Mouse (Mus musculus): Measurements from ENCODE around the gene Samd4. TPM values are rescaled to one million over a fixed set of nuclear protein-coding genes. Genes with fewer than 3 reads are reported as not detected.

Samd4 gene
- polyA plus RNA-seq, 1 experiment from 2014 or later: 5.0 TPM

DNA sequence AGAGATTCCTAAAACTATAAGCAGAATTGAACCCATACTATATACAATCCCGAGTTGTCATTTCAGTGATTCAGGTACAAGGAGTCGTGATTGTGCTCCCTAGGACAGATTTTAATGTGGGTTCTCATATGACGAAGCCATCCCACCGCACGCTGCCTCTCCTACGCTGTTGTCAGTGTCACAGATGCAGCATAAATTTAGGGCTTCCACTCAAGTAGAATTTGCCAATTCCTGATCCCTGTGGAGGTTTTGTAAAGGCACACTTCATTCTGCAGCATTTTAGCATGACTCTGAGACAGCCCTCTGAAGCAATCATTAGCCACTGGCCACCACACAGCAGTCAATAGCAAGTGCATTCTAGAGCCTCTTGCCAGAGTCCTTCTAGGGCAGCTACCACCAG lies 166.4 kb downstream of the Samd4 start:
- WGBS: 96% methylated on average over 6 of the region's 6 CpGs
- no peak for ATAC-seq

GRCm38 (mm10) chr14:47051743-47052610 lies 169.3 kb downstream of the Samd4 start:
- ATAC-seq: no peak
- Histone ChIP-seq H3K9ac (ENCODE audit: low read depth, low read length) (no peak overlapping the region), H3K36me3 (ENCODE audit: control insufficient read depth, insufficient read depth, low read length) (no peaks in the 10 kb centered on the region), H3K4me2 (ENCODE audit: low read length) (no peak overlapping the region), H3K9me3 (replicated peaks; ENCODE audit: control insufficient read depth, low read length, poor library complexity, severe bottlenecking) (no peaks in the 10 kb centered on the region), H3K4me1 (ENCODE audit: control insufficient read depth, insufficient read depth, low read length) (no peaks in the 10 kb centered on the region), H3K27ac (ENCODE audit: low read length) (no peak overlapping the region), H3K4me3 (ENCODE audit: low read depth, low read length) (no peak overlapping the region), H3K27me3 (ENCODE audit: control insufficient read depth, insufficient read depth, low read depth, low read length) (no peaks in the 10 kb centered on the region)
- 93% methylated on average over 5 of the region's 5 CpGs for WGBS

More for the DNA sequence above, 166.4 kb downstream of the Samd4 start:
- Histone ChIP-seq H3K36me3 (ENCODE audit: control insufficient read depth, insufficient read depth, low read length) (no peaks in the 10 kb centered on the region), H3K9me3 (replicated peaks; ENCODE audit: control insufficient read depth, low read length, poor library complexity, severe bottlenecking) (no peaks in the 10 kb centered on the region), H3K9ac (ENCODE audit: low read depth, low read length) (no peak overlapping the region), H3K4me2 (ENCODE audit: low read length) (no peak overlapping the region), H3K27ac (ENCODE audit: low read length) (no peak overlapping the region), H3K27me3 (ENCODE audit: control insufficient read depth, insufficient read depth, low read depth, low read length) (no peaks in the 10 kb centered on the region), H3K4me3 (ENCODE audit: low read depth, low read length) (no peak overlapping the region), H3K4me1 (ENCODE audit: control insufficient read depth, insufficient read depth, low read length) (no peaks in the 10 kb centered on the region)

- H3K9ac ChIP-seq (ENCODE audit: low read depth, low read length): no peak overlapping the region
- H3K4me3 ChIP-seq (ENCODE audit: low read depth, low read length): no peak overlapping the region
- H3K36me3 ChIP-seq (ENCODE audit: control insufficient read depth, insufficient read depth, low read length): no peaks in the 10 kb centered on the region
- WGBS: 100% methylated on average over 1 of the region's 1 CpGs
- H3K27me3 ChIP-seq (ENCODE audit: control insufficient read depth, insufficient read depth, low read depth, low read length): no peaks in the 10 kb centered on the region
- no peak for ATAC-seq
- H3K4me1 ChIP-seq (ENCODE audit: control insufficient read depth, insufficient read depth, low read length): no peaks in the 10 kb centered on the region
- no peak overlapping the region for H3K4me2 ChIP-seq (ENCODE audit: low read length)
- H3K27ac ChIP-seq (ENCODE audit: low read length): no peak overlapping the region
- no peaks in the 10 kb centered on the region for H3K9me3 ChIP-seq (replicated peaks; ENCODE audit: control insufficient read depth, low read length, poor library complexity, severe bottlenecking)
These were observed 170.4 kb downstream of the Samd4 start for GRCm38 (mm10) chr14:47053101-47053500.

DNA sequence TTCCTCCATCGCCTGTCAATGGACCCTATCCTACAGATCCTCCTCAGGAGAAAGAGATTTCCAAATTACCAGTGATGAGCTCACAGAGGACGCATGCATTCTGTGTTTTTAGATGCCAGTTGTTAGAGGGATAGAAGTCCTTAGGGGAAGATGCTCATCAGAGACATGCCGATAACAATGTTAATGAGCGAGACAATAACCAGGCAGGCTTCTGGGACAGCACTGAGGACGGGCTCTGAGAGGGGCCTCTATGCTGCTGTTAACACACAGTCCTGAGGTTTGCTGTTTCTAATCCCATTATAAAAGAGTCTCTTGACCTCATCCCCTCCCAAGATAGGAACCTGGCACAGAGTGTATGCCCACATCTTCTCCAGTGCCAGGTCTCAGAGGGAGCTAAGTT lies 171.2 kb downstream of the Samd4 start:
- no peaks in the 10 kb centered on the region for H3K36me3 ChIP-seq (ENCODE audit: control insufficient read depth, insufficient read depth, low read length)
- no peak overlapping the region for H3K9ac ChIP-seq (ENCODE audit: low read depth, low read length)
- H3K4me3 ChIP-seq (ENCODE audit: low read depth, low read length): no peak overlapping the region
- H3K9me3 ChIP-seq (replicated peaks; ENCODE audit: control insufficient read depth, low read length, poor library complexity, severe bottlenecking): no peaks in the 10 kb centered on the region
- WGBS: 75% methylated on average over 5 of the region's 5 CpGs
- no peak overlapping the region for H3K27ac ChIP-seq (ENCODE audit: low read length)
- no peaks in the 10 kb centered on the region for H3K27me3 ChIP-seq (ENCODE audit: control insufficient read depth, insufficient read depth, low read depth, low read length)
- no peak overlapping the region for H3K4me2 ChIP-seq (ENCODE audit: low read length)
- no peaks in the 10 kb centered on the region for H3K4me1 ChIP-seq (ENCODE audit: control insufficient read depth, insufficient read depth, low read length)
- no peak for ATAC-seq

DNA sequence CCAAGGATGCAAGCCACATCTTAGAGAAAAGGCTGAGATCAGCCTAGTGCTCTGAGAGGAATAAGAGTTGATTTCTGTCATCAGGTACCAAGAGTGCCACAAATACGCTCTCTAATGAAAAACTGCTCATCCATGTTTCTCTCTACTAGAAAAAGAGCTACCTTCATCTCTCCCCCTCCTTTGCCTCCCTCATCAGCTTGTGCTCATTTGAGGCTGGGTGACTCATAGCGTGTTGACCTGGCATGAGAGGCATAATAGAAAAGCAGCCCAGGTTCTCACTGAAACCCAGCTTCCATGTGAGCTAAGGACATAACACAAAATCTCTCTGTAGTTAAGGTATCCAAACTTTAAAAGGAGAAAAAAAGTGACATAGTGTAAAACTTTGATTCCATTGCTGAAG lies 176.3 kb downstream of the Samd4 start:
- no peak overlapping the region for H3K9ac ChIP-seq (ENCODE audit: low read depth, low read length)
- no peaks in the 10 kb centered on the region for H3K36me3 ChIP-seq (ENCODE audit: control insufficient read depth, insufficient read depth, low read length)
- WGBS: 91% methylated on average over 2 of the region's 2 CpGs
- H3K9me3 ChIP-seq (replicated peaks; ENCODE audit: control insufficient read depth, low read length, poor library complexity, severe bottlenecking): no peaks in the 10 kb centered on the region
- no peak overlapping the region for H3K4me2 ChIP-seq (ENCODE audit: low read length)
- no peak overlapping the region for H3K4me3 ChIP-seq (ENCODE audit: low read depth, low read length)
- no peaks in the 10 kb centered on the region for H3K4me1 ChIP-seq (ENCODE audit: control insufficient read depth, insufficient read depth, low read length)
- H3K27me3 ChIP-seq (ENCODE audit: control insufficient read depth, insufficient read depth, low read depth, low read length): no peaks in the 10 kb centered on the region
- ATAC-seq: no peak
- H3K27ac ChIP-seq (ENCODE audit: low read length): no peak overlapping the region

DNA sequence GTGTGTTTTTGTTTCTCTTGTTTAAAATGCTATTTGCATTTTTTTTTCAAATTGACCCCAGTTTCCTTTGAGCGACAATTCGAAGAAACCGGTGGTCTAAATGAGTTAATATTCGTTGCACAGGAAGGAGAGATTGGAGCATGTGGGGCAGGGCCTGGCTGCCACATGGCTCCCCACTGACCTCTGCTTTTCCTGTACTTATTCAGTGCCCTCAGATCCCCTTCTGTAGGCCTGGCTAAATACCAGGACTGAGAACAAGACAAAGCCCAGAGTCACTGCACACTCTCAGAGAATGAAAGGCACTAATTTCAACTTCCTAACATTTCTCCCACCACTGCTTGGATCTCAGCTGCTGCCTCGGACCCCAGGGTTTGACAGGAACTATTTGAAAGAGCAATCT lies 182.4 kb downstream of the Samd4 start:
- Histone ChIP-seq H3K27me3 (ENCODE audit: control insufficient read depth, insufficient read depth, low read depth, low read length) (no peaks in the 10 kb centered on the region), H3K36me3 (ENCODE audit: control insufficient read depth, insufficient read depth, low read length) (no peaks in the 10 kb centered on the region), H3K9me3 (replicated peaks; ENCODE audit: control insufficient read depth, low read length, poor library complexity, severe bottlenecking) (no peaks in the 10 kb centered on the region), H3K4me3 (ENCODE audit: low read depth, low read length) (no peak overlapping the region), H3K9ac (ENCODE audit: low read depth, low read length) (no peak overlapping the region), H3K4me1 (ENCODE audit: control insufficient read depth, insufficient read depth, low read length) (no peaks in the 10 kb centered on the region), H3K4me2 (ENCODE audit: low read length) (no peak overlapping the region), H3K27ac (ENCODE audit: low read length) (no peak overlapping the region)
- no peak for ATAC-seq
- 59% methylated on average over 5 of the region's 5 CpGs for WGBS

- no peak overlapping the region for H3K27ac ChIP-seq (ENCODE audit: low read length)
- no peaks in the 10 kb centered on the region for H3K9me3 ChIP-seq (replicated peaks; ENCODE audit: control insufficient read depth, low read length, poor library complexity, severe bottlenecking)
- H3K4me2 ChIP-seq (ENCODE audit: low read length): no peak overlapping the region
- WGBS: 85% methylated on average over 5 of the region's 5 CpGs
- H3K4me1 ChIP-seq (ENCODE audit: control insufficient read depth, insufficient read depth, low read length): no peaks in the 10 kb centered on the region
- no peak overlapping the region for H3K9ac ChIP-seq (ENCODE audit: low read depth, low read length)
- ATAC-seq: no peak
- H3K36me3 ChIP-seq (ENCODE audit: control insufficient read depth, insufficient read depth, low read length): no peaks in the 10 kb centered on the region
- H3K4me3 ChIP-seq (ENCODE audit: low read depth, low read length): no peak overlapping the region
- H3K27me3 ChIP-seq (ENCODE audit: control insufficient read depth, insufficient read depth, low read depth, low read length): no peaks in the 10 kb centered on the region
These were observed 184.2 kb downstream of the Samd4 start for GRCm38 (mm10) chr14:47066901-47067300.

DNA sequence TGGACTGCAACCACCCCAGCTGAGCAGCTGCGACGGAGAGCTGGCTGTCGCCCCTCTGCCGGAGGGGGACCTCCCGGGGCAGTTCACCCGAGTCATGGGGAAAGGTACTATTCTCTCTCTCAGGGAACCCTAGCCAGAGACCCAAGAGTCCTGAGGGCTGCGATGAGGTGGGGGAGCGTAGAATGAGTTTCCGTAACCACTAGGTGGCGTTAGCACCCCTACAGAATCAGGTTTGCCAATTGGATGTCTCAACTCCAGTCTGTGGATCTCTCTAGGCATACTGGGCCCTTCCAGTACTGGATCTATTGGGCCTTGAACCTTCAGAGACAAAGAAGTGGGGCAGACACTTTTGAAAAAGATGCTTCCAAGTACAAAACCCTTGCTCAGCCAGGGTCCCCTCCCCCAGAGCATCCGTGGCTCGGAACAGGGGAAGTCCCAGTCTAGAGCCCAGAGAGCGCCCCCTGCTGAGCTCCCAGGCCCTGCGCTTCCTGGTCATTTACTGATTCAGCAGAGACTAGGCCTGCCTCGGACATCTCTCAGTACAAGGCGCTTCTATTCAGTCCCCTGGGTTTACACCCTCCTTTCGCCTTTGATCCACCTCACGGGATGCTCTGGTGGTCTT lies 191.5 kb downstream of the Samd4 start:
- ATAC-seq: no peak
- Histone ChIP-seq H3K4me2 (ENCODE audit: low read length) (no peak overlapping the region), H3K27me3 (ENCODE audit: control insufficient read depth, insufficient read depth, low read depth, low read length) (no peaks in the 10 kb centered on the region), H3K4me3 (ENCODE audit: low read depth, low read length) (no peak overlapping the region), H3K9ac (ENCODE audit: low read depth, low read length) (no peak overlapping the region), H3K4me1 (ENCODE audit: control insufficient read depth, insufficient read depth, low read length) (no peaks in the 10 kb centered on the region), H3K9me3 (replicated peaks; ENCODE audit: control insufficient read depth, low read length, poor library complexity, severe bottlenecking) (no peaks in the 10 kb centered on the region), H3K27ac (ENCODE audit: low read length) (no peak overlapping the region), H3K36me3 (ENCODE audit: control insufficient read depth, insufficient read depth, low read length) (no peaks in the 10 kb centered on the region)
- WGBS: 65% methylated on average over 18 of the region's 18 CpGs

GRCm38 (mm10) chr14:47075010-47075677 lies 192.5 kb downstream of the Samd4 start:
- Histone ChIP-seq H3K36me3 (ENCODE audit: control insufficient read depth, insufficient read depth, low read length) (no peaks in the 10 kb centered on the region), H3K4me3 (ENCODE audit: low read depth, low read length) (no peak overlapping the region), H3K27me3 (ENCODE audit: control insufficient read depth, insufficient read depth, low read depth, low read length) (no peaks in the 10 kb centered on the region), H3K9ac (ENCODE audit: low read depth, low read length) (no peak overlapping the region), H3K9me3 (replicated peaks; ENCODE audit: control insufficient read depth, low read length, poor library complexity, severe bottlenecking) (no peaks in the 10 kb centered on the region), H3K27ac (ENCODE audit: low read length) (no peak overlapping the region), H3K4me2 (ENCODE audit: low read length) (no peak overlapping the region), H3K4me1 (ENCODE audit: control insufficient read depth, insufficient read depth, low read length) (no peaks in the 10 kb centered on the region)
- ATAC-seq: no peak
- WGBS: 91% methylated on average over 14 of the region's 14 CpGs

Data from midbrain, embryonic 16.5 days (tissue).